Mouse (Mus musculus) small intestine, adult 2 months (tissue): Measurements from ENCODE around the gene C130026I21Rik. TPM values are rescaled to one million over a fixed set of nuclear protein-coding genes. Genes with fewer than 3 reads are reported as not detected.
"Not testable (repeated sequence)": the region's sequence is repeated elsewhere in the genome, so short reads cannot be mapped to it uniquely, and the experiment has no call there.

Experiments used
- H3K27ac ChIP-seq: fragments of 200-500 bp; 2 replicates; pipeline ENCODE4 v1.5.1; 2012; ENCODE audit warnings: low read depth, low read length, control low read depth, inconsistent platforms; ENCODE audit not compliant: insufficient read depth
- H3K27me3 ChIP-seq: fragments of 200-500 bp; 2 replicates; pipeline ENCODE4 v1.6.1; 2012; ENCODE audit warnings: mild to moderate bottlenecking, moderate library complexity, low read length, inconsistent platforms; ENCODE audit not compliant: control insufficient read depth, insufficient read depth
- H3K36me3 ChIP-seq: fragments of 200-500 bp; 2 replicates; pipeline ENCODE4 v1.6.1; 2012; ENCODE audit warnings: mild to moderate bottlenecking, low read length, control low read depth, inconsistent platforms; ENCODE audit not compliant: control insufficient read depth, insufficient read depth
- H3K4me1 ChIP-seq: fragments of 200-500 bp; 2 replicates; pipeline ENCODE4 v1.6.1; 2012; ENCODE audit warnings: low read length, inconsistent platforms, mixed read lengths; ENCODE audit not compliant: control insufficient read depth, insufficient read depth, insufficient read length
- H3K4me3 ChIP-seq: fragments of 200-500 bp; 2 replicates; pipeline ENCODE4 v1.5.1; 2012; ENCODE audit warnings: low read depth, mild to moderate bottlenecking, control low read depth, inconsistent platforms, low read length, moderate library complexity
- WGBS: fragments of 180-500 bp; shearing (Covaris S2); methylation state at CpG from one replicate; pipeline ENCODE4 v1.1.7; 2018; 5-methylcytosine and 5-hydroxymethylcytosine counted together
- polyA plus RNA-seq: library from polyadenylated mRNA; depleted of rRNA; stranded (reverse); fragments of >200 nt; gene quantifications from 2 replicates; pipeline ENCODE4 v1.2.3, GENCODE M21; 2012

C130026I21Rik gene
- polyA plus RNA-seq, 1 experiment: 1.4 TPM

GRCm38 (mm10) chr1:85239018-85239775 lies 31.2 kb downstream of the C130026I21Rik start:
- not testable (repeated sequence) for H3K4me3 ChIP-seq, H3K27me3 ChIP-seq, H3K27ac ChIP-seq, H3K4me1 ChIP-seq, H3K36me3 ChIP-seq
- 69% methylated on average over 4 of the region's 4 CpGs for WGBS

- 35% methylated on average over 1 of the region's 2 CpGs for WGBS
- not testable (repeated sequence) for H3K4me1 ChIP-seq
These were observed 63.8 kb downstream of the C130026I21Rik start for GRCm38 (mm10) chr1:85206531-85206930.

GRCm38 (mm10) chr1:85199523-85199922 lies 70.8 kb downstream of the C130026I21Rik start:
- not testable (repeated sequence) for H3K27me3 ChIP-seq, H3K36me3 ChIP-seq, H3K4me1 ChIP-seq, H3K4me3 ChIP-seq, H3K27ac ChIP-seq
- WGBS: 81% methylated on average over 3 of the region's 4 CpGs

More at GRCm38 (mm10) chr1:85206531-85206930, 63.8 kb downstream of the C130026I21Rik start:
- H3K27me3 ChIP-seq, H3K27ac ChIP-seq, H3K4me3 ChIP-seq, H3K36me3 ChIP-seq: not testable (repeated sequence)

DNA sequence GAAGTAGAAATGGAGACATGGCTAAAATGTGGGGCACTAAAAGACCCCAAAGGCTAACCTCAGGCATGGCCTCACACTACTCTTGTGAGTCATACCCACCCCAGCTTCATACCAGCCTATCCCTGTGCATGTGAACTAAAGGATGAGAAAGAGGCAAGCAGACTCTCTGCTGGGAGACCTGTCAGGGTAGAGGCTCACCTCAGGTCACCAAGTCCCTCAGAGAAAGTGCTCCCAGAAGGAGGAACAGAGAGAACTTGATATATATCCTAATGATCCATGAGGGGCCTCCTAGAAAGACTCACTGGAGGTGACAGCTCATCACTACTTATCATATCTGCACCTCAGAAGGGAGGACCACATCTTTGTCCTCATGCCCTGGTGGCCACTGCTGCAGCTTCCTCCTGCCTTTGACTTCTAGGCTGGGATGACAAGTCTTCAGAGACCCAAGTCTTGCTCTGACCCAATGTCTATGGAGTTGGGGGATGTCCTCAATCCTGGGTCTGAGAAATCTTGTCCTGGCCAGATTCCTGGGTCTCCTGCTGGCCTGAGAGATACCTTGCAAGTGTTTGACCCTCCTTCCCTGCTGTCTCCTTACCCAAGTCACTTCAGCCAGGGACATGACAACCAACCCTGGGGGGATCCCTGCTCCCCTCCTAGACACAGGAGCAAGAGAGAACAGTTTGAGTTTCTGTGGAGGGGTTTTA lies 71.6 kb downstream of the C130026I21Rik start:
- not testable (repeated sequence) for H3K27me3 ChIP-seq, H3K4me3 ChIP-seq, H3K4me1 ChIP-seq, H3K36me3 ChIP-seq, H3K27ac ChIP-seq

- H3K27ac ChIP-seq, H3K27me3 ChIP-seq, H3K4me1 ChIP-seq, H3K4me3 ChIP-seq, H3K36me3 ChIP-seq: not testable (repeated sequence)
- WGBS: 60% methylated on average over 4 of the region's 4 CpGs
These were observed 73.6 kb downstream of the C130026I21Rik start for GRCm38 (mm10) chr1:85196732-85197131.

DNA sequence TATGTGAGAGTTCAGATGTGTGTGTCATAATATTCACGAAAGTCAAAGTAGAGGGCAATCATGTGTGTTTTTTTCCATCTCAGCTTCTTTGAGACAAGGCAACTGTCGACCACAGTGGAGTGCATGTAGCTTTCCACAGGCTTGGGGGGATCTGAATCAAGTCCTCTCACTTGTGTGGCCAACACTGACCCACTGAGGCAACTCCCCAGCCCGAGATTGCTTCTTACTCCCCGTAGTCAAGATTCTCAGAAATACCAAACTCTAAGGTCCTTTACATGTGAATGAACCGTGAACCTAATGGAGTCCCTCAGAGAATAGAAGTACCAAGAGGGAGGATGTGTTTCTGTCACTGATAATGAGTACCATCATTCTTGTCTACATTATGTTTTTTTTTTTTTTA lies 76.6 kb downstream of the C130026I21Rik start:
- not testable (repeated sequence) for H3K27me3 ChIP-seq, H3K36me3 ChIP-seq, H3K4me1 ChIP-seq, H3K4me3 ChIP-seq, H3K27ac ChIP-seq
- 76% methylated on average over 5 of the region's 5 CpGs for WGBS

GRCm38 (mm10) chr1:85181981-85182380 lies 88.4 kb downstream of the C130026I21Rik start:
- H3K4me3 ChIP-seq, H3K4me1 ChIP-seq, H3K27me3 ChIP-seq, H3K36me3 ChIP-seq, H3K27ac ChIP-seq: not testable (repeated sequence)
- WGBS: 87% methylated on average over 2 of the region's 3 CpGs

DNA sequence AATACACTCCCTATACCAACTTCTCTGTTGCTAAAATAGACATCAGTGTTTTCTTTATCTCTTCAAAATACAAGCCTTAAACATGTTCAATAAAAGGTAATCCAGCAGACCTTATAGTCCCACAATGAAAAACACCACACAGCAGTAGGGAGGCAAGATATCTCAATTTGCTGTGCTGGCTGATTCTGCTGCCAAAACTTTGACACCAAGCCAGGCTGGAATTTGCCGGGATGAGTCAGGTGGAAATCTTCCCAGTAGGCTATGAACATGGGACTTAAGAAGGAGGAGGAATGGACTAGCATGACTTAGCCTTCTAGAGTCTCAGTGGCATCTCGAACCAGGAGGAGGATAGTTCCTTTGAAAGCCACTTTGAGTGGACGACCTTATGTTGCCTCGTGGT lies 91.4 kb downstream of the C130026I21Rik start:
- not testable (repeated sequence) for H3K4me3 ChIP-seq, H3K27me3 ChIP-seq, H3K27ac ChIP-seq, H3K4me1 ChIP-seq, H3K36me3 ChIP-seq
- 70% methylated on average over 4 of the region's 4 CpGs for WGBS

DNA sequence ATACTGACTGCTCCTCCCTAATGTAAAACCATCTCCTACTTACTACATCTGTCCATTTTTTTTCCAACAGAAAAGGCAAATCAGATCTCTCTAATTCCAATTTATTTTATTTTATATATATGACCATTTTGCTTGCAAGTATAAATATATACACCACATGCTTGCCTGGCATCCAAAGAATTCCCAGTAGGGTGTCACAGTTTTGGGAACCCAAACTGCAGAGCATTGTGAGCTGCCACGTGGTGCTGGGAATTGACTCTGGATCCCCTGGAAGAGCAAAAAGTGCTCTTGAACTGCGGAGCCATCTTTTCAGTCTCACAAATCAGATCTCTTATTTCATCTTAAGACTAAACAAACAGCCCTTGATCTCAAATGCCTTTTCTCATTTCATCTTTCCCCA lies 107.5 kb downstream of the C130026I21Rik start:
- not testable (repeated sequence) for H3K27me3 ChIP-seq, H3K27ac ChIP-seq, H3K4me1 ChIP-seq, H3K36me3 ChIP-seq, H3K4me3 ChIP-seq
- 52% methylated on average over 2 of the region's 2 CpGs for WGBS

GRCm38 (mm10) chr1:85155151-85155550 lies 115.2 kb downstream of the C130026I21Rik start:
- H3K4me1 ChIP-seq, H3K27me3 ChIP-seq, H3K36me3 ChIP-seq, H3K4me3 ChIP-seq, H3K27ac ChIP-seq: not testable (repeated sequence)
- 75% methylated on average over 4 of the region's 5 CpGs for WGBS

DNA sequence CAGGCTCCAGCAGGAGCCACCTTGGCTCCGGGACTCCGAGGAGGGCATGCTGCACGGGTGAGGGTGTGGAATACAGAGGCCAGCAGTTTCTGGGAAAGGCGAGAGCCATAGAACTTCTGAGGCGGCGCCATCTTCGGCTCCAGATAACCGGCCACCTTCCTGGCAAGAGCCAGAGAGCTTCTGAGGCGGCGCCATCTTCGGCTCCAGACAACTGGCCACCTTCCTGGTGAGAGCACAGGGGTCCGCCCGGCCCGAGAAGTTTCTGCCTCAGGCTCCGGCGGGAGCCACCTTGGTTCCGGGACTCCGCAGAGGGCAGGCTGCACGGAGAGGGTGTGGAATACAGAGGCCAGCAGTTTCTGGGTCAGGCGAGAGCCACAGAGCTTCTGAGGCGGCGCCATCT lies 136.7 kb downstream of the C130026I21Rik start:
- not testable (repeated sequence) for H3K27ac ChIP-seq, H3K36me3 ChIP-seq, H3K27me3 ChIP-seq, H3K4me3 ChIP-seq, H3K4me1 ChIP-seq
- WGBS: 87% methylated on average over 22 of the region's 22 CpGs
